Mouse (Mus musculus) thymus, postnatal 10 days (tissue): ENCODE data around the gene Raf1.
A peak's percentile ranks its signal among the peaks of the same experiment; 100 is the strongest.

Source experiments
- DNase-seq, 2 experiments: peaks; one replicate each; pipeline ENCODE4 v3.0.0; 2021; ENCODE audit warnings: low spot score in 2 of 2

Raf1 gene

GRCm38 (mm10) chr6:115615983-115616382 lies 60.5 kb downstream of the Raf1 start:
- no peak for DNase-seq

- no peak for DNase-seq
Measured at GRCm38 (mm10) chr6:115613793-115614192, 62.6 kb downstream of the Raf1 start.

- peak; percentile 23 to 32 for DNase-seq
Measured at GRCm38 (mm10) chr6:115610301-115610700, 66.1 kb downstream of the Raf1 start.

GRCm38 (mm10) chr6:115609121-115609520 lies 67.3 kb downstream of the Raf1 start:
- peak; percentile 25 to 38 for DNase-seq

- no peak for DNase-seq
Measured at GRCm38 (mm10) chr6:115607429-115607828, 69.0 kb downstream of the Raf1 start.

GRCm38 (mm10) chr6:115606461-115606860 lies 70.0 kb downstream of the Raf1 start:
- no peak for DNase-seq

GRCm38 (mm10) chr6:115601715-115602523 lies 74.5 kb downstream of the Raf1 start, which contains the start of gene Mkrn2:
Gene Mkrn2, plus strand, starts transcription at chr6:115601902.
- peak; percentile 80 to 88 for DNase-seq

- DNase-seq: peak in 1 of 2 experiments; percentile 46
Measured at GRCm38 (mm10) chr6:115601322-115601714, 75.1 kb downstream of the Raf1 start.

GRCm38 (mm10) chr6:115595667-115596066 lies 80.8 kb downstream of the Raf1 start:
- no peak for DNase-seq

- peak; percentile 21 to 24 for DNase-seq
Measured at GRCm38 (mm10) chr6:115594463-115594862, 82.0 kb downstream of the Raf1 start.

- DNase-seq: no peak
Measured at GRCm38 (mm10) chr6:115593252-115593651, 83.2 kb downstream of the Raf1 start.

GRCm38 (mm10) chr6:115592458-115592857 lies 84.0 kb downstream of the Raf1 start, which contains the start of gene Mkrn2os:
Gene Mkrn2os, minus strand, starts transcription at chr6:115592576.
- no peak for DNase-seq

- no peak for DNase-seq
Measured at GRCm38 (mm10) chr6:115591692-115592359, 84.6 kb downstream of the Raf1 start.

GRCm38 (mm10) chr6:115586321-115586720 lies 90.1 kb downstream of the Raf1 start:
- no peak for DNase-seq

- no peak for DNase-seq
Measured at GRCm38 (mm10) chr6:115584176-115584575, 92.3 kb downstream of the Raf1 start.

- no peak for DNase-seq
Measured at GRCm38 (mm10) chr6:115583430-115584125, 92.9 kb downstream of the Raf1 start.

GRCm38 (mm10) chr6:115582328-115583115 lies 93.9 kb downstream of the Raf1 start:
- no peak for DNase-seq

- no peak for DNase-seq
Measured at GRCm38 (mm10) chr6:115580810-115581209, 95.6 kb downstream of the Raf1 start.

GRCm38 (mm10) chr6:115577941-115578340 lies 98.5 kb downstream of the Raf1 start:
- no peak for DNase-seq

- no peak for DNase-seq
Measured at GRCm38 (mm10) chr6:115577407-115577806, 99.0 kb downstream of the Raf1 start.

- DNase-seq: no peak
Measured at GRCm38 (mm10) chr6:115574171-115574570, 102.3 kb downstream of the Raf1 start.
